Mouse (Mus musculus): ENCODE measurements around the gene Egln1. TPM values are rescaled to one million over a fixed set of nuclear protein-coding genes. Genes with fewer than 3 reads are reported as not detected.

The Egln1 gene
- total RNA-seq, 2 experiments from 2014 or later = 45.2 to 47.4 TPM

DNA sequence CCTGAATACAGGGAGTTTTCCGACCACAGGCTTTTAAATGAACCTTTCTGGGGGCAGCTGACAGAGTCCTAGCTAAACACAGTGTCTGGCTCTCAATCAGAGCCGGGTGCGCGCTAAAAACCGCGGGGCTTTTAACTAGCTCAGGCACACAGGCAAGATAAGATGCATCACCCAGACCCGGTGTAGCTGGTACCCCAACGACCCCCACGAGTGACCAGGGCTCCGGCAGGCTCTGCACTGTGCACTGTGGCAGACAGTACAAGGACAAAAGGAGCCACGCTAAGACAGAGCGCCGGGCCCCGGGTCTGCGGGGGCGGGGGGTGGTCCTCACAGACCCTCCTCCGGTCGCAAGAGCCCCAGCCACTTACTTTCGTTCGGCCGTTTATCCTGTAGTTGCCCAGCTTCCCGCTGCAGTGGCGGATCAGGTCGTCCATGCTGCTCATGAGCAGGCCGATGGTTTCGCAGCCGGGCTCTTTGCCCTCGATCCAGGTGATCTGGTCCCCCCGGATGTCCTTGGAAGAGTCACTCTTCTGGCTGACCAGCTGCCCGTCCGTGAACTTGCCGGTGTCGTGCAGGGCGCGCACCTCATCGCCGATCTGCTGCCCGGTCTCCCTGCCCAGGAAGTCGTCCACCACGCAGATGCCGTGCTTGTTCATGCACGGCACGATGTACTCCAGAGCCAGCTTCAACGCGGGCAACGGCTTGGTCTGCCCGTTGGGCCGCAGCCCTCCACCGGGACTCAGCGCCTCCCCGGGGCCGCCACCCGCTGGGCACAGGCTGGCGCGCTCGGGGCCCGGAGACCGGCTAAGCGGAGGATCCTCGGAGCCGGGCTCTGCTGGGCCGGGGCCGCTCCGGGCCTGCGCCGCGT lies 1.0 kb downstream of the Egln1 start:
- DNase-seq (ENCODE audit: low spot score in 2 of 2) = no peak

GRCm38 (mm10) chr8:124944406-124944805 lies 4.7 kb downstream of the Egln1 start:
- DNase-seq (ENCODE audit: low spot score in 2 of 2) = no peak

DNA sequence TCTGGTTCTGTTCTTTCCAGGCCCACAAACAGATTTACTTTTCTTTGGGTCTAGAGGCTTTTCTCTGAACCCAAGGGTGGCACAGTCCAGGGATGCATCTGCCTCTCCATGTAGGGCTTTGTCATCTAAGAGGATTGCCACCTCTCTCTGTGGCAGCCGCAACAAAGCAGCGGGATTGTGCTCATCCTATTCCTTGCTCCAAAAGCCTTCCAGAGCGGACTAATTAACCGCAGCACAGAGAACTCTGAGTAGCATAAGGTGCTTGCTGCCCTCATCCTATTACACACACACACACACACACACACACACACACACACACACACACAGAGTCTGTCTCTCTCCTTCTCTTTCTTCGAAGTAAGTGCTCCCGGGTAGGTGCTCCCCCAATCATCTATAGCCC lies 5.3 kb downstream of the Egln1 start:
- no peak for DNase-seq (ENCODE audit: low spot score in 2 of 2)

DNA sequence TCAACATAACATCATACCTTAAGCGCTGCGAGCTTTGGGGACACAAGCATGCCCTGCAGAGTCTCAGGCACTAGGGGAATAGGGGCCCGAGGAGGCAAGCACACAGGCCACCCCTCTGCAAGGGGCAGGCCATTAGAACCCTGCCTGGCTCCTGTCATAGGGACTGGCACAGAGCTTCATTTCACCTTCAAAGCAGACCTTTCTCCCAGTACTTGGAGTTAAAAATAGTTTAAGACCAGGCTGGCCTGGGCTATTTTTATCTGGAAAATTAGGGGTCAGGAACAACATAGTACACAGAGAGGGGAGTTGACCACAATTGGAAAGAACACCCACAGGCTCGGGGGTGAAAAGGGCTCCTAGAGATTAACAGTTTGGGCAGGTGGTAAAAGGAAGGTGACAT lies 11.8 kb downstream of the Egln1 start:
- DNase-seq (ENCODE audit: low spot score in 2 of 2) = no peak

GRCm38 (mm10) chr8:124936699-124937098 lies 12.4 kb downstream of the Egln1 start:
- no peak for DNase-seq (ENCODE audit: low spot score in 2 of 2)

DNA sequence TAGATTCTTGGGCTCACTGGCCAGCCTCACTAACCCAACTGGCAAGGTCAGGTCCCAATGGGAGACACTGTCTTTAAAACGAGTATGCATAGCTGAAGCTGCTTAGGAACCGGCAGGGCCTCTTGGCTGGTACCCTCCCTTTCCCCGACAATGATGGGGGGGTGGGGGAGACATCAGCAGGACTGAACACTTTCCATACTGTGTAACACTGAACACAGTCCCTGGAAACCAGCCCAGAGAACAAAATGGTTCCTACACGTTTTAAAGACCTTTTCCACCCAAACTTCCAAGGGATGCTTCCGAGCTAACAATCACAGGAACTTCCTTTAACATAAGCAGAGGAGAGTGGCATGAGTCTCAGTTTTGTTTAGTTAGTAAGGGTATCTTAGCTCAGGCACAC lies 14.0 kb downstream of the Egln1 start:
- no peak for DNase-seq (ENCODE audit: low spot score in 2 of 2)

- no peak for DNase-seq (ENCODE audit: low spot score in 2 of 2)
Observed at GRCm38 (mm10) chr8:124932435-124932834, 16.7 kb downstream of the Egln1 start.

DNA sequence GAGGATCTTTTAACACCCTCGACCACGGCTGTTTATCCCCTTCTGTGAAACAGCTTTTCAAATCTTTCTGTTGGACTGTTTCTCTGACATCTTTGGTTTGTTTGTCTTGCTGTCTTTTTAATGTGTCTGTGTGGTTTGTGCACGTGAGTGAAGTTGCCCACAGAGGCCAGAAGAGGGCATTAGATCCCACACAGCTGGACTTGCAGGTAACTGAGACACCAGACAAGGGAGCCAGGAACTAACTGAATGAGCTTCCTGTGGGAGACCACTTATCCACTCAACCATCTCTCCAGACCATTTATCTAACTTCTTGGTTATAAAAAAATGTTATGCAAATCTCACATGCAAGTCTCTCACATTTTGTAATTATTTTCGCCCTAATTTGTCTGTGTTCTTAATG lies 18.5 kb downstream of the Egln1 start:
- DNase-seq (ENCODE audit: low spot score in 2 of 2) = no peak

DNA sequence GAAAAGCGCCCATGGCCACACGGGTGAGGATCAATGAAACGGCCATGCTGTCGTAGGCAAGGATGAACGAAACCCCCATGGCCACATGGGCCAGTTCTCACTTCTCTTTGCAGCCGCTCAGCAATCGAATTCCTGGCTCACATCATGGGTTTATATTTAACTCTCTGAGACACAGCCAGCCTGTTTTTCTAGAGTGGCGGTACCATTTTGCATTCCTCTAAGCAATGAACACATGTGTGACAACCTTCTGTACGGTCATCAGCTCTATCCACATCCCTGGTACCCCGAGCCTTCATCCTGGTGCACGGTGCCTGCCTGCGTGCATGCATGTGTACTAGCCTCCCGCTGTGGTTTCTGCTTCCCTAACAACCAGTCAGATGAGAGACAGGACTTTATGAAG lies 19.0 kb downstream of the Egln1 start:
- DNase-seq (ENCODE audit: low spot score in 2 of 2) = no peak

- no peak for DNase-seq (ENCODE audit: low spot score in 2 of 2)
Observed at GRCm38 (mm10) chr8:124929006-124929405, 20.1 kb downstream of the Egln1 start.

GRCm38 (mm10) chr8:124926351-124926771 lies 22.8 kb downstream of the Egln1 start:
- no peak for DNase-seq (ENCODE audit: low spot score in 2 of 2)

DNA sequence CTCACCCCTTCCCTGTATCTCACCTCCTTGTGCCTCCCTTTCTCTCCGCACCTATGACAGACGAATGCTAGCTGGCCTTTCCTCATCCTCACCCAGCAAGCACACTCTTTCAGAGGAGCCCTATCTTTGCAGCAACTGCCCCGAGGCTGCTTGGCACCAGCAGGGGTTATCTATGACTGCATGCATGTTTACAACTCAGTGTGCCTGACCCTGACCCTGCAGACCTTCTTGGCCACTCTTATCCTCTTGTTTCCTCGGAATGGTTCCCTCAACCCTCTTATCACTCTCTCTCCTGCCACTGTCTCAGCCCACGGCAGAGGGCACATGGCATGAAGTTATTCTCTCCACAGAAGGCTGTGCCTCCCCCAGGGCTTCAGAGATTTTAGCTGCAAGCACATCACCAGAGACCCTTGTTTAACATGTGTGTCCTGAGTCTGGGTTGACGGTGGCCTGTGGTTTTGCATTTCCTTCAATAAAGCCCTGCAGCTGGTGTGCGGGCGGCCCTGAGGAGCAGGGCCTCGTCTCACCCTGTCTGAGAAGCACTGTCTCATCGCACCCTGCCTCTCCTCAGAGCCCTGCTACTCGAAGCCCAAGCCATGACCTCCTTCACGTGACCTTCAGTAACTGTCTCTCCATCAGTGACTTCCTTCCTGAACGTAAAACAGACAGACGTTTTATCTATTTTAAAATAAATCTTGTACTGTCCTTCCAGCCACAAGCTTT lies 23.4 kb downstream of the Egln1 start:
- no peak for DNase-seq (ENCODE audit: low spot score in 2 of 2)

DNA sequence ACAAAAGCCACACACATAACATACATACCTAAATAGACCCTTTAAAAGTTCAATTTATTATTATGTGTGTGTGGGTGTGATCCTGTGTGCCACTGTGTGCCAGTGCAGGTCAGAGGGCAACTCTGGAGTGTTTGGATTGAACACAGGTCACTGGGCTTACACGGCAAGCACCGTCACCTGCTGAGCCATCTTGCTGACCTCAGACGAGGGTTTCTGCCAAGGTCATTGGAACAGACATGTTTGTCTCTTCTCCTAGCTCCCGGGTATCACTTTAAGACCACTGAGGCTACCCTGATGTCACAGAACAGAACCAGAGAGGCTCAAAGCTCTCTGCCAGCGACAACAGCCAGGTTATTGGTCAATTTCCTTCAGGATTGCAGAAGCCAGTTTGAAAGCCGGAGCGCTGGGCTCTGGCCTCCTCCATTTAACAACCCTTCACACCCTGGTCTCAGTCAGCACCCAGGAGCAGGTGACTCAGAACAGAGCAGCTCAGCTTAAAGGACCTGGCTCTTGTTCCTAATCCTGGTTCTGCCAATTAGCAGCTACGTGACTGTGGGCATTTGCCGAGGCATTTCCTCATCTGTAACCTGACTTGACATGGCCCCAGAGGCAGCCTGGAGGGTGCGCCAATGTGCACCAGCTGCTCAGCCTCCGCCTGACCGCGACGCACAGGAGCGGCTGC lies 25.0 kb downstream of the Egln1 start:
- DNase-seq (ENCODE audit: low spot score in 2 of 2) = no peak

DNA sequence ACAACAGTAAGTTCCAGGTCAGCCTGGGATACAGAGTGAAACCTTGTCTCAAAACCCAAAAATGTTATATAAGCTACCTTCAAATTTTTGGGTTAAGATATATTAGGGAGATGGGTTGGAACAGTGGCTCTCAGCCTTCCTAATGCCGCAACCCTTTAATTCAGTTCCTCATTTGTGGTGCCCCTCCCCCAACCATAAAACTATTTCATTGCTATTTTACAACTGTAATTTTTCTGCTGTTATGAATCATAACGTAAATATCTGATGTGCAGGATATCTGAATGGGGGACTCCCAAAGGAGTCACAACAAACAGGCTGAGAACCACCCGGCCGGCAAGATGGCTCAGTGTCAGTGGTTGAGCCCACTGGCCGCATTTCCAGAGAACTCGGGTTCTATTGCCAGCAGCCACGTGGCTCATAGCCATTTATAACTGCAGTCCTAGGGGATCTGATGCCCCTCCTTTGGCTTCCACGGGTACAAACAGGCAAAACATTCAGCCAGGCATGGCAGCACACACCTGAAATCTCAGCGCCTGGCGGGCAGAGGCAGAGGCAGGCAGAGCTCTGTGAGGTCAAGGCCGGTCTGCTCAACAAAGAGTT lies 26.5 kb downstream of the Egln1 start:
- no peak for DNase-seq (ENCODE audit: low spot score in 2 of 2)

GRCm38 (mm10) chr8:124921369-124922279 lies 27.5 kb downstream of the Egln1 start:
- no peak for DNase-seq (ENCODE audit: low spot score in 2 of 2)

DNA sequence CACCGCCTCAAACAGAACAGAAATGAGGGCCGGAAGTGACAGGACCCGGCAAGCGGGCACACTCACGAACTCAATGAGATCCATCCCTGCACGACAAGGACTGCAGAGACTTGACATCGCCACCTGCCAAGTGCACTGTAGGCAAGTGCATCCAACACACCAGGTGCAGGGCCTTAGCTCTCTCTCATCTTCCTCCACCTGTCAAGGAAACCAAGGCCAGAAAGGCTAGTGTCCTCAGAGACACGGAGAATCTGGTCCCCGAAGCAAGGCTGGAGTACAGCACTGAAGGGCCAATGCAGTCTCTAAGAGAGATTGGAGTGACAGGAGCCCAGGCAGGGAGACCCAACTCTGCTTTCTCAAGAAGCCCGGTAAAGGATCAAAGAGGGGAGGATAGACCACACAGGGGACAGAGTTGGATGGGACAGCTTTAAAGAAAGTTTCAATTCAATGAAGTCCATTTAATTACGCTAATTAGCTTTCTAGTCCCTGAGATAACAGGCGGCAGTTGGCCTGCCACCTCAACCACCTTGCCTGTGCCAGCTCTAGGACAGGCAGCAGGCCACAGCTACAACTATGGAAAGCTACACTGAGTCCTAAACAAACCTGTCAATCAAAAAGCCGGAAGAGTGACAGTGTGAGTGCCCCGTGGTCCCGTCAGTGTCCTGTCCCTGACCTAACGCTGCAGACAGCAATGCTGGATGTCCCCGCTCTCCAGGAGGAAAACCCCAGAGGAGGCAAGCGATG lies 31.2 kb downstream of the Egln1 start:
- no peak for DNase-seq (ENCODE audit: low spot score in 2 of 2)

- no peak for DNase-seq (ENCODE audit: low spot score in 2 of 2)
Observed at GRCm38 (mm10) chr8:124914061-124914460, 35.1 kb downstream of the Egln1 start.

DNA sequence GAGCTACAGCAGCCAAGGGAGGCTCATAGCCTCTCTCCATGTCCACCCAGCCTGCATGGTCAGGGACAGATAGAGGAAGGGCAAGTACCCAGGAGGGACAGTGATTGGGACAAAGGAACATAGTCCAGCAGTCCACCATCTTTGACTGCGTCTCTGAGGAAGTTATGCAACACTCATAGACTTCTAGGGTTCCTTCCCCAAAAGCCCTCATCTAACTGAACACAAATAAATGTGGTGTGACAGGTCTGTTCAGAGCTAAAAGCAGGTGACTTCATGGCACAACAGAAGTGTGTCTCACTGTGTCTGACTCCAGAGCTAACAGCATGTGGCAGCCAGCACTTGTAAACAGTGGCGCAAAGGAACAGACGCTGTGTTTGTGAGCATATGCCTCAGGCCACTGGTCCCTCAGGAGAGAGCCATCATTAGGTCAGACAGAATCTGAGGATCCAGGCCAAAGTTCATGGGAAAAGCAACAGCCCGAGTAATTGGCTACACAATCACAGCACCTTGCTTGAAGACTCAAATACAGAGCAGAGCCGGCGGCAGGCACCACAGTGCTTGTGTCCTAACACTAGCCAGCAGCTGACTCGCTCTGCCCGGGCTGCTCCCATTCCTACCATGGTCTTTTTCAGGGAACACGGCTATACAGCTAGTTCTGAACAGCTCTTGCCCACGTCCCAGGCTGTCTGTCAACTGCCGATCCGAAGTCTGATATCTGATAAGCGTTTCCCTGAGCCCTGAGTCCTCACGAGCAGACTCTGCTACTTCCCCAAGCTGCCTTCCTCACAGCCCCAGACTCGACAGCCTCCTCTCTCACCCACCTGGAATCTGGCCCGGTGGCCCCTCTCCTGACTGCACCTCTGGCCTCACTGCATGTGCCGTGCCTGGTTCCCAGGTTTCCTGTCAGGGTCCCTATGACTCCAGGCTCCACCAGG lies 36.9 kb downstream of the Egln1 start:
- DNase-seq (ENCODE audit: low spot score in 2 of 2) = no peak

DNA sequence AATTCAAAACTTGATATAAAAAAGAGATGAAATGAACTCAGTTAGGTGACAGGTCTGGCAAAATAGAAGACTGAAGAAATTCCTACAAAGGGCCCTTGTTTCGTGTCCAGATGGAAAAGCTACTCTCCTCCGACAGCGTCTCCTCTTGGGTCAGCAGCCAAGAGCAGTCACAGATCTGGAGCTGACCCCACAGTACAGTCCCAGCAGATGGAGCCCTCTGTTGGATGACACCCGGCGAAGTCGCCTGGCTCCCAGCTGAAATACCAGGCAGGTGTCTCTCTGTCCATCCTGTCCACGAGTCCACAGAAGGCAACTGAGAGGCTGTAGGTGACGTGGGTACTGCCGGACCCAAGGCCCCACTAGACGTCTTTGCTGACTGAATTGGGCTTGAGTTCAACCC lies 38.8 kb downstream of the Egln1 start:
- no peak for DNase-seq (ENCODE audit: low spot score in 2 of 2)

Measured in adrenal gland, postnatal 4 days (tissue).